In the genomic region with DNA sequence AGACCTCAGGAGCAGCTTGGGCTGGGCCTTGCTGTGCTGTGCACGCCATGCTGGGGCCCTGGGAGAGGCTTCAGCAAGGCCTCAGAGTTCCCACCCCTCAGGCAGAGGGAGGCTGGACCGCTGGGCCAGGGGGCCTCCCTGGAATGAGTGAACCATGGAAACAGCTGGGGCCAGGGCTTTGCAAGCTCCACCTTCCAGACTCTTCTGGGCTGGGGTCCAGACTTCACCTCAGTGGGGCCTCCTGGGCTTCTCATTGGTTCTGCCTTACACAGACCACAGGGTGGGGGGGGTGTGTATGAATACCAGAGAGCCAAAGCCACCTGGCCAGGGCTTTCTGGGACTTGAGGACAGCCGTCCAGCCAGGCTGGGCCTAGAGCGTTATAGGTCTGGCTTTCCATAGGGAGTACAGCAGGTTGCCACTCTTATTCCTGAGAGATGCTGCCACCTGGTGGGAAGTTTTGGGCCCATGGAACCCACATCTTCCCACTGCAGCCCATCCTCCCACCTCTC, we compare ENCODE assay signal across 9 mouse cellular contexts. TPM values are rescaled to one million over a fixed set of nuclear protein-coding genes. Genes with fewer than 3 reads are reported as not detected.
DNase-seq lines count a peak whose midpoint lies in the region; ATAC-seq and TF ChIP-seq lines count a peak whose summit lies in the region.
"Had no signal": no experiment of that assay in that cellular context is flagged by ENCODE, and none has a peak within 500 bp of the region (broad histone marks: within the 10 kb centered on the region; RNA-seq: fewer than 3 reads in every experiment).

No protein-coding gene starts in this region.

- H3K27ac ChIP-seq in heart, embryonic 11.5 days (ENCODE audit: low read depth, low read length), result peak overlapping the region; percentile 46; the same call in 1 of the 2 replicates
- H3K27ac ChIP-seq in kidney, embryonic 14.5 days (ENCODE audit: low read depth, low read length), result peak overlapping the region; percentile 80; the same call in 1 of the 2 replicates
- H3K27ac ChIP-seq in lung, postnatal 0 days (ENCODE audit: low read length), result no peak overlapping the region
- H3K27ac ChIP-seq in stomach, embryonic 15.5 days, result peak overlapping the region; percentile 90

- ATAC-seq in heart, embryonic 11.5 days (replicated peaks; ENCODE audit: insufficient number of reproducible peaks, low FRiP score, low TSS enrichment), result peak; percentile 40
- peak; percentile 90 for ATAC-seq in kidney, embryonic 14.5 days (ENCODE audit: low FRiP score, low TSS enrichment)
- ATAC-seq in lung, postnatal 0 days, result peak; percentile 54
- ATAC-seq in stomach, embryonic 15.5 days (ENCODE audit: insufficient read depth, low FRiP score, low read depth), result peak; percentile 91

- DNase-seq in layer of hippocampus, adult 11-12 months (ENCODE audit: low spot score), result peak; percentile 52
- DNase-seq in layer of hippocampus, adult 18-20 months (ENCODE audit: low spot score in 2 of 2), result no peak
- peak; percentile 74 for DNase-seq in R1 (ENCODE audit: low read depth, low spot score)
- peak; percentile 59 for DNase-seq in lung, postnatal 0 days (ENCODE audit: low spot score)
- no peak for DNase-seq in urinary bladder, postnatal 36 days (ENCODE audit: low spot score in 2 of 2)

- peaks cover 9% of the 10 kb centered on the region for H3K4me1 ChIP-seq in heart, embryonic 11.5 days (ENCODE audit: control insufficient read depth, insufficient read depth, low read length)
- 0 out of 2 replicates have a peak, but pooled peaks cover 7% of the 10 kb centered on the region for H3K4me1 ChIP-seq in kidney, embryonic 14.5 days (ENCODE audit: control insufficient read depth, insufficient read depth, low read length)
- no peaks in the 10 kb centered on the region for H3K4me1 ChIP-seq in lung, postnatal 0 days (ENCODE audit: insufficient read depth, low read depth, low read length)
- H3K4me1 ChIP-seq in stomach, embryonic 15.5 days, result peaks cover 14% of the 10 kb centered on the region

- 0 out of 2 replicates have a peak overlapping the region, but pooled peaks have one; percentile 11 for H3K4me2 ChIP-seq in heart, embryonic 11.5 days
- peak overlapping the region; percentile 31 for H3K4me2 ChIP-seq in kidney, embryonic 14.5 days (replicated peaks; ENCODE audit: low read depth, low read length)
- no peak overlapping the region for H3K4me2 ChIP-seq in lung, postnatal 0 days (replicated peaks; ENCODE audit: low read depth, low read length)
- peak overlapping the region; percentile 49 for H3K4me2 ChIP-seq in stomach, embryonic 15.5 days

- H3K9me3 ChIP-seq in heart, embryonic 11.5 days (replicated peaks; ENCODE audit: control insufficient read depth, low read length), result no peaks in the 10 kb centered on the region
- H3K9me3 ChIP-seq in kidney, embryonic 14.5 days (ENCODE audit: control insufficient read depth, low read length), result no peaks in the 10 kb centered on the region
- H3K9me3 ChIP-seq in lung, postnatal 0 days (ENCODE audit: low read length), result no peaks in the 10 kb centered on the region
- H3K9me3 ChIP-seq in stomach, embryonic 15.5 days, result no peaks in the 10 kb centered on the region

- no peak for TF ChIP-seq EP300 in lung, postnatal 0 days (IDR thresholded peaks at IDR 0.05)

- peaks cover 11% of the 10 kb centered on the region for H3K27me3 ChIP-seq in heart, embryonic 11.5 days (ENCODE audit: control insufficient read depth, insufficient read depth, low read length)
- no peaks in the 10 kb centered on the region for H3K27me3 ChIP-seq in kidney, embryonic 14.5 days (ENCODE audit: control insufficient read depth, insufficient read depth, low read length)
- no peaks in the 10 kb centered on the region for H3K27me3 ChIP-seq in lung, postnatal 0 days (replicated peaks; ENCODE audit: insufficient read depth, low read length)
- H3K27me3 ChIP-seq in stomach, embryonic 15.5 days (replicated peaks), result no peaks in the 10 kb centered on the region

- H3K4me3 ChIP-seq in heart, embryonic 11.5 days (ENCODE audit: low read depth, low read length), result no peak overlapping the region
- peak overlapping the region; percentile 13; the same call in 1 of the 2 replicates for H3K4me3 ChIP-seq in kidney, embryonic 14.5 days (ENCODE audit: low read length)
- H3K4me3 ChIP-seq in lung, postnatal 0 days (ENCODE audit: low read depth, low read length), result no peak overlapping the region
- peak overlapping the region; percentile 31 for H3K4me3 ChIP-seq in stomach, embryonic 15.5 days (replicated peaks)

- no peak overlapping the region for H3K9ac ChIP-seq in heart, embryonic 11.5 days (ENCODE audit: low read depth, low read length)
- peak overlapping the region; percentile 42; the same call in 1 of the 2 replicates for H3K9ac ChIP-seq in kidney, embryonic 14.5 days (ENCODE audit: low read depth, low read length)
- H3K9ac ChIP-seq in lung, postnatal 0 days (replicated peaks; ENCODE audit: low read depth), result no peak overlapping the region
- no peak overlapping the region for H3K9ac ChIP-seq in stomach, embryonic 15.5 days

- 49% methylated on average over 4 of the region's 4 CpGs for WGBS in heart, embryonic 11.5 days (ENCODE audit: insufficient replicate concordance)
- WGBS in kidney, embryonic 14.5 days, result 16% methylated on average over 4 of the region's 4 CpGs
- WGBS in lung, postnatal 0 days, result 36% methylated on average over 4 of the region's 4 CpGs
- 35% methylated on average over 4 of the region's 4 CpGs for WGBS in stomach, embryonic 15.5 days

- H3K36me3 ChIP-seq in heart, embryonic 11.5 days (ENCODE audit: control insufficient read depth, insufficient read depth, low read length), result no peaks in the 10 kb centered on the region
- no peaks in the 10 kb centered on the region; the same call in 1 of the 2 replicates for H3K36me3 ChIP-seq in kidney, embryonic 14.5 days (ENCODE audit: control insufficient read depth, insufficient read depth, low read length)
- no peaks in the 10 kb centered on the region for H3K36me3 ChIP-seq in lung, postnatal 0 days (ENCODE audit: insufficient read depth, low read length)
- no peaks in the 10 kb centered on the region for H3K36me3 ChIP-seq in stomach, embryonic 15.5 days

- TF ChIP-seq CTCF in lung, postnatal 0 days (IDR thresholded peaks at IDR 0.05), result peak; percentile 73

RNA-seq across cellular contexts. Expression of a gene that starts 7.3 kb away (rescaled TPM):
- under 1 TPM in 1 of 2 experiments, not detected in 1; 0.07 TPM for total RNA-seq in layer of hippocampus, adult 18-20 months (2021)
- 1.2 and 2.4 TPM in 2 replicates for polyA plus RNA-seq in heart, embryonic 11.5 days (2014; fragmentation: Nextera tagmentation; extraction: Ambion mirVana)
- 4.4 and 4.9 TPM in 2 replicates for polyA plus RNA-seq in kidney, embryonic 14.5 days (2014; fragmentation: Nextera tagmentation; extraction: Ambion mirVana)
- polyA plus RNA-seq in lung, postnatal 0 days (2015; fragmentation: Nextera tagmentation; extraction: Ambion mirVana), result 0.65 and 0.72 TPM in 2 replicates
- polyA plus RNA-seq in stomach, embryonic 15.5 days (2015; fragmentation: Nextera tagmentation; extraction: Ambion mirVana), result 14.1 and 16.0 TPM in 2 replicates
- total RNA-seq: left cerebral cortex, postnatal 36 days had no signal

RNA-seq across cellular contexts. Expression of a gene that starts 18.1 kb away (rescaled TPM):
- total RNA-seq in layer of hippocampus, adult 18-20 months (2021), result 10 to 100 TPM; 39.1 to 48.2 TPM
- 36.2 and 48.4 TPM in 2 replicates for polyA plus RNA-seq in heart, embryonic 11.5 days (2014; fragmentation: Nextera tagmentation; extraction: Ambion mirVana)
- polyA plus RNA-seq in kidney, embryonic 14.5 days (2014; fragmentation: Nextera tagmentation; extraction: Ambion mirVana), result 74.4 and 95.1 TPM in 2 replicates
- 52.3 and 54.5 TPM in 2 replicates for polyA plus RNA-seq in lung, postnatal 0 days (2015; fragmentation: Nextera tagmentation; extraction: Ambion mirVana)
- 78.7 and 84.8 TPM in 2 replicates for polyA plus RNA-seq in stomach, embryonic 15.5 days (2015; fragmentation: Nextera tagmentation; extraction: Ambion mirVana)

RNA-seq across cellular contexts. Expression of a gene that starts 19.0 kb away (rescaled TPM):
- under 1 TPM; 0.28 to 0.40 TPM for total RNA-seq in layer of hippocampus, adult 18-20 months (2021)
- 9.2 and 12.1 TPM in 2 replicates for polyA plus RNA-seq in heart, embryonic 11.5 days (2014; fragmentation: Nextera tagmentation; extraction: Ambion mirVana)
- 4.0 and 5.4 TPM in 2 replicates for polyA plus RNA-seq in kidney, embryonic 14.5 days (2014; fragmentation: Nextera tagmentation; extraction: Ambion mirVana)
- 11.8 and 13.0 TPM in 2 replicates for polyA plus RNA-seq in lung, postnatal 0 days (2015; fragmentation: Nextera tagmentation; extraction: Ambion mirVana)
- polyA plus RNA-seq in stomach, embryonic 15.5 days (2015; fragmentation: Nextera tagmentation; extraction: Ambion mirVana), result 9.1 and 13.2 TPM in 2 replicates

RNA-seq across cellular contexts. Expression of a gene that starts 34.6 kb away (rescaled TPM):
- 100 to 1,000 TPM; 459 to 481 TPM for total RNA-seq in layer of hippocampus, adult 18-20 months (2021)
- polyA plus RNA-seq in heart, embryonic 11.5 days (2014; fragmentation: Nextera tagmentation; extraction: Ambion mirVana), result 632 and 701 TPM in 2 replicates
- polyA plus RNA-seq in kidney, embryonic 14.5 days (2014; fragmentation: Nextera tagmentation; extraction: Ambion mirVana), result 477 and 494 TPM in 2 replicates
- 724 and 747 TPM in 2 replicates for polyA plus RNA-seq in lung, postnatal 0 days (2015; fragmentation: Nextera tagmentation; extraction: Ambion mirVana)
- polyA plus RNA-seq in stomach, embryonic 15.5 days (2015; fragmentation: Nextera tagmentation; extraction: Ambion mirVana), result 551 and 575 TPM in 2 replicates

Comparison
In these comparisons a context has a peak if more than half of its experiments do, and no peak if none do; other contexts are left out.
1. DNase-seq: peak in layer of hippocampus, adult 11-12 months (single experiment), R1 (single experiment) and lung, postnatal 0 days (single experiment); none in layer of hippocampus, adult 18-20 months (0 of 2) and urinary bladder, postnatal 36 days (0 of 2).
2. ATAC-seq: peak in every context shown above with its lines; median percentile 91 in stomach, embryonic 15.5 days; 90 in kidney, embryonic 14.5 days; 54 in lung, postnatal 0 days; 40 in heart, embryonic 11.5 days.
3. H3K4me3 ChIP-seq: peak in kidney, embryonic 14.5 days (single experiment) and stomach, embryonic 15.5 days (single experiment); none in heart, embryonic 11.5 days (single experiment) and lung, postnatal 0 days (single experiment).